Mouse (Mus musculus) intestine, postnatal 0 days (tissue): ENCODE results near the gene Gm498. TPM values are rescaled to one million over a fixed set of nuclear protein-coding genes. Genes with fewer than 3 reads are reported as not detected.

Experiments used
- ATAC-seq: fragments of 200-750 bp; cut with Nextera tagmentation; 2 replicates; pipeline ENCODE4 v1.8.0; 2017; ENCODE audit warnings: mild to moderate bottlenecking, moderate TSS enrichment, moderate library complexity
- H3K27ac ChIP-seq: fragments of 300-500 bp; sonication (generic); 2 replicates; pipeline ENCODE4 v1.5.1; 2014; ENCODE audit warnings: mild to moderate bottlenecking, low read depth, low read length, moderate library complexity
- H3K27me3 ChIP-seq: fragments of 300-500 bp; sonication (generic); replicated peaks from 2 replicates; pipeline ENCODE4 v1.6.1; 2014; ENCODE audit warnings: low read length, mixed read lengths; ENCODE audit not compliant: control insufficient read depth, insufficient read depth
- H3K36me3 ChIP-seq: fragments of 300-500 bp; sonication (generic); 2 replicates; pipeline ENCODE4 v1.6.1; 2014; ENCODE audit warnings: mild to moderate bottlenecking, moderate library complexity; ENCODE audit not compliant: control insufficient read depth, insufficient read depth
- H3K4me1 ChIP-seq: fragments of 300-500 bp; sonication (generic); replicated peaks from 2 replicates; pipeline ENCODE4 v1.6.1; 2014; ENCODE audit warnings: antibody characterized with exemption, low read length, mixed read lengths; ENCODE audit not compliant: control insufficient read depth, insufficient read depth
- H3K4me2 ChIP-seq: fragments of 300-500 bp; sonication (generic); replicated peaks from 2 replicates; pipeline ENCODE4 v1.6.1; 2014; ENCODE audit warnings: low read depth, mild to moderate bottlenecking, moderate library complexity
- H3K4me3 ChIP-seq: fragments of 300-500 bp; sonication (generic); 2 replicates; pipeline ENCODE4 v1.5.1; 2014; ENCODE audit warnings: low read depth, low read length
- H3K9ac ChIP-seq: fragments of 300-500 bp; sonication (generic); 2 replicates; pipeline ENCODE4 v1.6.1; 2014; ENCODE audit warnings: mild to moderate bottlenecking, low read depth, low read length
- H3K9me3 ChIP-seq: fragments of 300-500 bp; sonication (generic); 2 replicates; pipeline ENCODE4 v1.6.1; 2016; ENCODE audit warnings: mixed run types; ENCODE audit not compliant: control insufficient read depth
- CTCF ChIP-seq: sonication (generic); IDR thresholded peaks from 2 replicates; pipeline ENCODE4 v1.5.1; 2016; ENCODE audit warnings: low read depth, mild to moderate bottlenecking, control low read depth, antibody characterized with exemption, moderate library complexity
- WGBS: fragments of 180-500 bp; shearing (Covaris S2); extraction: QIAGEN DNeasy Blood & Tissue Kit; methylation state at CpG from one replicate; pipeline ENCODE4 v1.1.7; 2014; 5-methylcytosine and 5-hydroxymethylcytosine counted together
- polyA plus RNA-seq: library from polyadenylated mRNA; unstranded; fragments of >200 nt; fragmentation: Nextera tagmentation; extraction: Ambion mirVana; gene quantifications from 2 replicates; pipeline ENCODE4 v1.2.1, GENCODE M21; 2015

The Gm498 gene
- polyA plus RNA-seq, 1 experiment from 2014 or later, result not detected

DNA sequence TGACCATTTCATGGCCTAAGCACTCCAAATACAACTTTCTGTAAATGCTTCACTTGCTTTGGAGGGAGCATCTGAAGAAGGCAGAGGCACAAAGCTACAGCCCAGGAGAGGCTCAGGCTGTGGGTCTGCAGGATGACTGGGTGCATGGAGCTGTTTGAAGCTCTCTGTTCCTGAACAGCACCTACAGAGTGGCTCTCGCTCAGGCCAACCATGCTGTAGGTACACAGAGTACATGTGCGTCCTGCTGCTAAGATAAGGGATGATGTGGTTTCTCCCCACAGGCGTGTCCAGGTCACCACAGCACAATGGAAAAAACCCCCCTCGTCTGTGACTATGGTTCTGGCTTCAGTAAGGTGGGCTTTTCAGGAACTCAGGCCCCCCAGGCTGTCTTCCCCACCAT, 2.2 kb downstream of the Gm498 start:
- Histone ChIP-seq H3K27ac (no peak overlapping the region), H3K9me3 (no peaks in the 10 kb centered on the region), H3K9ac (no peak overlapping the region), H3K4me3 (no peak overlapping the region), H3K27me3 (no peaks in the 10 kb centered on the region), H3K36me3 (no peaks in the 10 kb centered on the region), H3K4me1 (no peaks in the 10 kb centered on the region), H3K4me2 (no peak overlapping the region)
- 72% methylated on average over 4 of the region's 4 CpGs for WGBS
- TF ChIP-seq CTCF, result no peak
- no peak for ATAC-seq

DNA sequence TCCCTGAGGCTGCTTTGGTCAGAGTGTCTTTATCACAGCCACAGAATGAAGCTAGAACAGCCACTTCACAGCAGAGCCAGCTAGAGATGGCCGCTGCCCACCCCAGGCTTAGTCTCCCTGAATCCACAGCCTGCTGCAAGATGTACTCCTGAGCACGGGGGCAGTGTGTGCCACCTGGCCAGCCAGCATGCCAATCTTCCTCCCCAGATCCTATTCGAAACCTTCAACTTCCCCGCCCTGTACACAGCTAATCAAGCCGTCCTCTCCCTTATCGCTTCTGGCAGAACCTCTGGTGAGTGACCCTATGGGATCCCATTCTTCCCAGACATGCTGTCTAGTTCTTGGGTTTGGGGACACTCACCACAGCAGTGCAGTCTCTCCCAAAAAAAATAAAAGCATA, 17.1 kb downstream of the Gm498 start:
- Histone ChIP-seq H3K9ac (no peak overlapping the region), H3K4me2 (no peak overlapping the region), H3K27me3 (no peaks in the 10 kb centered on the region), H3K9me3 (no peaks in the 10 kb centered on the region), H3K27ac (no peak overlapping the region), H3K4me1 (no peaks in the 10 kb centered on the region), H3K4me3 (no peak overlapping the region), H3K36me3 (no peaks in the 10 kb centered on the region)
- no peak for ATAC-seq
- WGBS, result 70% methylated on average over 6 of the region's 6 CpGs
- no peak for TF ChIP-seq CTCF

DNA sequence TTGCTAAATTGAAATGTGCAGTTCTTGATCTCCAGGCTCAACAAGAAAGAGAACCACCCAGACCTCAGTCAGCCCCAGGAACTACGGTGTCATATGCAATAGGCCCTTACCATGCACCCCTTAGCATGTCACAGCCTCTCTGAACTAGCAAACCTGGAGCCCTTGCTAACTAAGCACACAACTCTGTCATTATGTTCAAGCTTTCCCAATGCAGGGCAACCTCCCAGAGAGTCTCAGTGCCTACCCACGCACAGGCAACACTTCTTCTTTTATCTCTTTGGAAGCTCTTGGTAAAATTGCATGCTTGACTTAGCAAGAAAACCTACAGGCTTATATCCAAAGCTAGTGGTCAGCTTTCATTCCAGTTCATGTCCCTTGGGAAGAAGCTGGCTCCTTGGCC, 24.5 kb downstream of the Gm498 start:
- H3K36me3 ChIP-seq, result no peaks in the 10 kb centered on the region
- 96% methylated on average over 2 of the region's 2 CpGs for WGBS
- no peak for ATAC-seq
- H3K4me2 ChIP-seq, result no peak overlapping the region
- no peak overlapping the region for H3K4me3 ChIP-seq
- TF ChIP-seq CTCF, result no peak
- no peaks in the 10 kb centered on the region for H3K27me3 ChIP-seq
- H3K9ac ChIP-seq, result no peak overlapping the region
- no peaks in the 10 kb centered on the region for H3K9me3 ChIP-seq
- no peak overlapping the region for H3K27ac ChIP-seq
- H3K4me1 ChIP-seq, result no peaks in the 10 kb centered on the region

DNA sequence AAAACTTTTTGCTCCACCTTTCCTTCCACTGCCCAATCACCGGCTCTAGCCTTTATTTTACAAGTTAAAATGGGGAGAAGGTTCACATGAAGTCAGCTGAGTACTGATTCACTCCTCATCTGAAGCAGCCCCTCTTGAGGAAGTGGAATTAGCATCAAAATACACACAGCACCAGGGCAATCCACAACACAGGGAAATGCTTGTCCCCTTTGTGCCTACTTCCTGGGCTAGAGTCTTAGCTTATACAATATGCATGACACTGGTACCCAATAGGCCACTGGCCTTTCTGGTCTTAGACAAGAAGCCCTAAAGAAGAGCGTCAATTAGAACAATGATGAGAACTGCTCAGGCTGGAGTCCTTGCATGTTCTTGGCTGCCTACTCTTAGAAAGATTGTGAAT, 25.7 kb downstream of the Gm498 start:
- WGBS, result 74% methylated on average over 2 of the region's 2 CpGs
- no peak for TF ChIP-seq CTCF
- Histone ChIP-seq H3K9ac (no peak overlapping the region), H3K27ac (no peak overlapping the region), H3K4me1 (no peaks in the 10 kb centered on the region), H3K4me2 (no peak overlapping the region), H3K4me3 (no peak overlapping the region), H3K36me3 (no peaks in the 10 kb centered on the region), H3K27me3 (no peaks in the 10 kb centered on the region), H3K9me3 (no peaks in the 10 kb centered on the region)
- no peak for ATAC-seq

DNA sequence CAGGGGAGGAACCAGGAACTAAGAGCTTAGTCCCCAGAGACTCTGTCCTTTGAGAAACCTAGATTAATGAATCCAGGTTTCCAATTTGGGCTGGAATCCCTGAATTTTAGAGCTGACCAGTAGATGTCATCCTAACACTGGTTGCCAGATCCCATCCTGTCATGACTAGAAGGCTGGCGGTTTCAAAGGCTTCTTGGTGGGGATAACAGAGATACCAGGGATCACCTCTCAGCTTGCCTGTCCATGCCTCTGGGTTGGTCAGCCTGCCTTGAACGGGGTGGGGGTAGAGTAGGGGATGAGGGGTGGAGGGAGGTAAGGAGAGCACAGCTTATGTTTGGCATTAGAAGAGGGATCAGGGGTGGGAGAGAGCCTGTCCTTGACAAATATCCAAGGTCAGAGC, 34.0 kb downstream of the Gm498 start:
- no peak overlapping the region for H3K9ac ChIP-seq
- H3K27ac ChIP-seq, result no peak overlapping the region
- ATAC-seq, result no peak
- no peak overlapping the region for H3K4me3 ChIP-seq
- peak; percentile 66 for TF ChIP-seq CTCF
- no peaks in the 10 kb centered on the region for H3K27me3 ChIP-seq
- H3K4me2 ChIP-seq, result no peak overlapping the region
- WGBS, result 29% methylated on average over 2 of the region's 2 CpGs
- H3K9me3 ChIP-seq, result no peaks in the 10 kb centered on the region
- H3K4me1 ChIP-seq, result no peaks in the 10 kb centered on the region
- no peaks in the 10 kb centered on the region for H3K36me3 ChIP-seq

DNA sequence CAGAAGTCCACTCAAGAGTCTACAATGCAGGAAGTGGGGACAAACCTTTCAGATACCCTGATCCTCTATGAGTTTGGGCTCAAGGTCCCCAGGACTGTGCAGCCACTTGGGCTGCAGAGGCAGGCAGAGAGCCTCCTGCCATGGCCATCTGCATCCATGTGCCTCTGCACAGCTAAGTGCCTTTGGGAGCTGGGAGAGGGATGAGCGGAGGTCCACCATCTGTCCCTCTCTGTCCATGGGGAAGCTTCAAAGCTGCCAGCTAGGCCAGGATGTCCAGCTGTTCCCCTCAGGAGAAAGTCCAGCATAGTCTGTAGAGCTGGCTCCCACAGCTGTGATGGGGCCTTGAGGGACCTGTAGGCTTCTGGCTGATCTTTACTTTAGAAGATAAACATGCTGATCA, 38.5 kb downstream of the Gm498 start:
- H3K27me3 ChIP-seq, result no peaks in the 10 kb centered on the region
- ATAC-seq, result no peak
- H3K4me1 ChIP-seq, result no peaks in the 10 kb centered on the region; the same call in 1 of the 2 replicates
- no peak overlapping the region for H3K4me3 ChIP-seq
- H3K27ac ChIP-seq, result no peak overlapping the region
- TF ChIP-seq CTCF, result no peak
- H3K9ac ChIP-seq, result no peak overlapping the region
- WGBS, result 86% methylated on average over 1 of the region's 1 CpGs
- no peaks in the 10 kb centered on the region for H3K36me3 ChIP-seq
- H3K4me2 ChIP-seq, result no peak overlapping the region
- no peaks in the 10 kb centered on the region for H3K9me3 ChIP-seq

DNA sequence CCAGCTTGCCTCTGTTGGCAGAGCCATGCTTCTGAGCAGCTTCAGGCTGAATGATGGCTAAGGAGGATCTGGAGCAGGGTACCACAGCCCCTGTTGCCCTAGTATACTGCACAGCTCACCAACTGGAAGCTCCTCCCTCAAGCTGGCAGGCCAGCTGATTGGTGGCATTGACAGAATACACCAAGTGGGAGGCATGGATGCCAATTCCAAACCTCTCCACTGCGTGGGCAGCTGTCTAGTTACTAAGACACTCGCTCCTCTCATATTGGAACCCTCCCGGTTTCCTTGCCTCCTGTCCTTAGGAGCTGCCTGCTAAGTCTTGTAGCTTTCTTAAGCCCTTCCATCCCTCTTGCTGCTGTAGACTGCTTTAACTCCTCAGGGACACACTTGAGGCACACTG, 39.0 kb downstream of the Gm498 start:
- no peak for TF ChIP-seq CTCF
- H3K4me2 ChIP-seq, result no peak overlapping the region
- no peaks in the 10 kb centered on the region for H3K9me3 ChIP-seq
- no peaks in the 10 kb centered on the region for H3K27me3 ChIP-seq
- no peaks in the 10 kb centered on the region for H3K36me3 ChIP-seq
- no peaks in the 10 kb centered on the region; the same call in 1 of the 2 replicates for H3K4me1 ChIP-seq
- ATAC-seq, result no peak
- H3K9ac ChIP-seq, result no peak overlapping the region
- no peak overlapping the region for H3K27ac ChIP-seq
- WGBS, result 83% methylated on average over 3 of the region's 3 CpGs
- H3K4me3 ChIP-seq, result no peak overlapping the region
